Mouse (Mus musculus) left cerebral cortex, adult 2 months (tissue): Measurements from ENCODE around the gene Hoxc13. TPM values are rescaled to one million over a fixed set of nuclear protein-coding genes. Genes with fewer than 3 reads are reported as not detected.

Source experiments
- DNase-seq, 2 experiments: peaks; one replicate each; pipeline ENCODE4 v3.0.0; 2021 to 2022; ENCODE audit warnings: low spot score in 2 of 2, mixed read lengths in 1 of 2; ENCODE audit errors: extremely low spot score in 1 of 2
- H3K27ac ChIP-seq: fragments of 200-600 bp; 2 replicates; pipeline ENCODE4 v1.8.1; 2022
- H3K4me3 ChIP-seq: fragments of 200-600 bp; 2 replicates; pipeline ENCODE4 v1.8.1; 2022
- CTCF ChIP-seq: fragments of 200-600 bp; IDR thresholded peaks from 2 replicates; pipeline ENCODE4 v1.8.1; 2022; ENCODE audit warnings: antibody characterized with exemption, mild to moderate bottlenecking, moderate library complexity
- intact Hi-C: fragments of 180-260 bp; cut with DNase I; formaldehyde crosslinking; loops from one replicate; pipeline ENCODE4 v1.15.1; 2025
- total RNA-seq, 2 experiments: library from RNA; stranded (reverse); gene quantifications; 2 replicates each; pipeline ENCODE4 v1.2.3; 2021

The Hoxc13 gene
- total RNA-seq, 2 experiments from 2014 or later, result not detected

- no peak for DNase-seq
- Histone ChIP-seq H3K4me3 (no peak overlapping the region), H3K27ac (no peak overlapping the region)
- intact Hi-C loops, result no loop called here
- no peak for TF ChIP-seq CTCF
These were observed 18.6 kb downstream of the Hoxc13 start for GRCm38 (mm10) chr15:102939256-102940155.

- no peak for TF ChIP-seq CTCF
- H3K4me3 ChIP-seq, result no peak overlapping the region
- DNase-seq, result no peak
- no peak overlapping the region for H3K27ac ChIP-seq
- intact Hi-C loops, result no loop called here
These were observed 22.0 kb downstream of the Hoxc13 start for GRCm38 (mm10) chr15:102942739-102943467.

DNA sequence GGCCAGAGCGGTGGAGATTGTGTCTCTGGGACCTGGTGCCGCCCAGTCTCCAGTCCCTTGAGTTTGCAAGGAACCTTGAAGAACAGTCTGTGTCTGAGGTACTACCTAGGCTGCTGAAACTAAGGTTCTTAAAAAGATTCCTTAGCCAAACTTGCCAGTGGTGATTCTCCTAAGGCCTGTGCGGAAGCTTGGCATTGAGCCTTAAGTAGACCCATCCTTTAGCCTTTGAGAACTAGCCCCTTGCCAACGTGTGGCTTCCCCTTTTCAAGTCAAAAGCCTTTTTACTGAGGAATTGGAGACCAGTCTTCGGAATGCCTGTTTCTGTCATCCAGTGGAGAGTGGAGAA, 22.5 kb downstream of the Hoxc13 start:
- DNase-seq, result no peak
- Histone ChIP-seq H3K4me3 (no peak overlapping the region), H3K27ac (no peak overlapping the region)
- intact Hi-C loops, result no loop called here
- no peak for TF ChIP-seq CTCF

- no peak for TF ChIP-seq CTCF
These were observed 24.5 kb downstream of the Hoxc13 start for GRCm38 (mm10) chr15:102945185-102946077.

DNA sequence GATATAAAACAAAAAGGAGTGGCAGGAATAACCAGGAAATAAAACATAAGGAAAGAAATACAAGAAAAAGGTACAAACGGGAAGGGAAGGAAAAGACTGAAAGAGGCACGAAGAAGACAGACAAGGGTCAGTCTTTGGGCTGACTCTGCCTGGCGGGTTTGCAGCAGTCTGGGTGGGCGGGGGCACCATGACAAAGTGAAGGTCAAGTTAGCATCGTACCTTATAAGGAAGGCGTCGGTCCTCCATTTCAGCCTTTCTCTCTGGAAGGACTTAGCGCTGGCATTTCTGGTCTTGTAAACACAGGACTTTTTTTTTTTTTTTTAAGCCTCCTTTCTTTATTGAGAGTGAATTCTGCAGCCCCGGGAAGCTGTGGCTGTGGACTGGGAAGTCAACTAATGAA, 26.4 kb downstream of the Hoxc13 start:
- TF ChIP-seq CTCF, result no peak
- no peak overlapping the region for H3K4me3 ChIP-seq
- no peak overlapping the region for H3K27ac ChIP-seq
- no peak for DNase-seq
- intact Hi-C loops, result no loop called here

More at GRCm38 (mm10) chr15:102945185-102946077, 24.5 kb downstream of the Hoxc13 start:
- Histone ChIP-seq H3K27ac (no peak overlapping the region), H3K4me3 (no peak overlapping the region)
- DNase-seq, result no peak
- intact Hi-C loops, result no loop called here

- Histone ChIP-seq H3K27ac (no peak overlapping the region), H3K4me3 (no peak overlapping the region)
- intact Hi-C loops, result no loop called here
- no peak for DNase-seq
- TF ChIP-seq CTCF, result no peak
These were observed 27.9 kb downstream of the Hoxc13 start for GRCm38 (mm10) chr15:102948842-102949241.

DNA sequence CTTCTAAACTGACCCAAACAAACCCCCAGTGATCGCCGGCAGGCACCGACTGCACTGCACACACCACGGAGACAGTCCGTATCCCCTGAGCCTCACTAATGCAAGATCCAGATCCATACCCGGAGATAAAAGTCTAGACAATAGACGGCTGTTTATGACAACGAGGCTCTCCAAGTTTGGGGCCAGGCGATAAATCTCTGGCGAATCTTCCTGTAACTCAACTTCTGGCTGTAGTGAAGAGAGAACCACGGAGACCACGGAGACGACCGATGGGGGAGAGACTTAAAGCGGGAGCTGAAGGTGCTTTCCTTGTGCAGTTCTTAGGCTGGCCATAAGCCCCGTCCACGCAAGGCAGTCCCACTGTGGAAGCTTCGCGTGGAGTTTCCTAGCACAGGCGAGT, 28.8 kb downstream of the Hoxc13 start:
- intact Hi-C loops, result no loop called here
- DNase-seq, result no peak
- H3K4me3 ChIP-seq, result no peak overlapping the region
- H3K27ac ChIP-seq, result no peak overlapping the region
- TF ChIP-seq CTCF, result no peak

GRCm38 (mm10) chr15:102950877-102951276, 30.0 kb downstream of the Hoxc13 start:
- DNase-seq, result no peak
- H3K4me3 ChIP-seq, result no peak overlapping the region
- intact Hi-C loops, result no loop called here
- no peak for TF ChIP-seq CTCF
- no peak overlapping the region for H3K27ac ChIP-seq

DNA sequence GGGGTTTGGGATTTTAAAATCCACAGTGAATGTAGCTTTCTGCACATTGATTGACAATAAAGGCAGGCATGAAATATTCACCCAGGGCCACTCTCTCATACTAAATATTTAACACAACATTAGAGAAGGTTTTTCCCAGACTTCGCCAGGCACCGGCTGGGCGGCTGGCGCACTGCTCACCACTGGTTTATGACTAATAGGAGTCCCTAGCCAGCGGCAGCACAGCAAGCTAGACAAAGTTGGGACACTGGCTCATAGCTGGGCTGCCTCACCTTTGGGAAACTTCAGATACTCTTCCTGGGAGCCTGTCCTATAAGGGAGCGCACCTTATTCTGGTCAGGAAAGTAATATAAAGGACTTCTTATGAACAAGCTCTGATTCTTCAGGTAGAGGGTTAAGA, 32.7 kb downstream of the Hoxc13 start:
- Histone ChIP-seq H3K4me3 (no peak overlapping the region), H3K27ac (no peak overlapping the region)
- no peak for TF ChIP-seq CTCF
- DNase-seq, result no peak
- intact Hi-C loops, result no loop called here

- intact Hi-C loops, result no loop called here
- Histone ChIP-seq H3K4me3 (no peak within 1 kb of the TSS), H3K27ac (no peak within 1 kb of the TSS)
- no peak for TF ChIP-seq CTCF
- no peak for DNase-seq
These were observed 33.5 kb downstream of the Hoxc13 start, which contains the start of gene Hoxc11 for GRCm38 (mm10) chr15:102954192-102955006. TSS of gene Hoxc11 (plus strand) at chr15:102954427.

DNA sequence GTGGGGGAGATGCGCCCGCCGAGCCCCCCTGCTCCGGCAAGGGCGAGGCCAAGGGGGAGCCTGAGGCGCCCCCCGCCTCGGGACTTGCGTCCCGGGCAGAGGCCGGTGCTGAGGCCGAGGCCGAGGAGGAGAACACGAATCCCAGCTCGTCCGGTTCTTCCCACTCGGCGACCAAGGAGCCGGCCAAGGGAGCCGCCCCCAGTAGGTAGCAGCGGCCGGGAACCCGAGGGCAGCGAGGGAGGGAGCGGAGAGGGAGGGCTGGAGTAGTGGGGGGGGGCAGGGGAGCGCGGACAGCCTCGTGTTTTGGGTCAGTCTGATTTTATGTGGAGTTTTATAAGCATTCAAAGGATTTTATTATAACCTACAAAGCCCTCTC, 34.1 kb downstream of the Hoxc13 start:
- no peak for DNase-seq
- intact Hi-C loops, result no loop called here
- no peak overlapping the region for H3K4me3 ChIP-seq

More for the DNA sequence above, 34.1 kb downstream of the Hoxc13 start:
- no peak overlapping the region for H3K27ac ChIP-seq
- TF ChIP-seq CTCF, result no peak
